Mouse (Mus musculus): ENCODE data around the gene Pmch.

DNA sequence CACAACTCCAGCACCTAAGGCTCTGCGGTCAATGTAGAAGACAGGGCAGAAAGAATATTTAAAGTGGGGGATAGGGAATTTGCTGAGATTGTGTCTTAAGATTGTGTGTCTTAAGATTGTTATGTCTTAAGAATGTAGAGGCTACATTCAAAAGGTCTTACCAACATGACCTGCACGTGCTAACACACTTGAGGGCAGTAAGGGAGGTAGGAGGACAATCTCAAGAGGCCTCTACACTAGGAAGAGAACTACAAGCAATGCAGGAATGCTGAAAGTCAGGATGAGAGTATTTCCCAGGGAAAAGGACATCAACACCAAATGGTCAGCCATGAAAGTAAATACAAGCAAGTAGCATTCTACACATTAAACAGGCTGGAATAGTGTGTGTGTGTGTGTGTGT is 15.3 kb downstream of the Pmch start:
- no peak for TF ChIP-seq POLR2A (IDR thresholded peaks at IDR 0.05; ENCODE audit: low read depth, low read length)
- TF ChIP-seq CTCF (IDR thresholded peaks at IDR 0.05; ENCODE audit: borderline replicate concordance, insufficient read depth, low read length) = no peak
